Mouse (Mus musculus) skeletal muscle tissue, adult 2 months (tissue): ENCODE data around the gene 9330161L09Rik.

Experiments
- DNase-seq: peaks from one replicate; pipeline ENCODE4 v3.0.0-alpha.2; 2012; ENCODE audit warnings: low read depth, low spot score

Gene 9330161L09Rik

GRCm38 (mm10) chr12:103389348-103389727, 18.3 kb downstream of the 9330161L09Rik start:
- DNase-seq, result no peak

- DNase-seq, result peak; percentile 95
Observed at GRCm38 (mm10) chr12:103388505-103389347, 18.9 kb downstream of the 9330161L09Rik start, which contains the start of gene Otub2. Gene Otub2, plus strand, starts transcription at chr12:103388682.

GRCm38 (mm10) chr12:103380226-103380625, 27.4 kb downstream of the 9330161L09Rik start:
- no peak for DNase-seq

GRCm38 (mm10) chr12:103376774-103377173, 30.8 kb downstream of the 9330161L09Rik start:
- DNase-seq, result no peak

- DNase-seq, result no peak
Observed at GRCm38 (mm10) chr12:103376124-103376523, 31.5 kb downstream of the 9330161L09Rik start.

GRCm38 (mm10) chr12:103373530-103374236, 33.9 kb downstream of the 9330161L09Rik start:
- DNase-seq, result no peak

GRCm38 (mm10) chr12:103371711-103372110, 35.9 kb downstream of the 9330161L09Rik start:
- no peak for DNase-seq

GRCm38 (mm10) chr12:103370861-103371260, 36.8 kb downstream of the 9330161L09Rik start:
- DNase-seq, result no peak

- DNase-seq, result no peak
Observed at GRCm38 (mm10) chr12:103368777-103369176, 38.8 kb downstream of the 9330161L09Rik start.

GRCm38 (mm10) chr12:103368326-103368669, 39.3 kb downstream of the 9330161L09Rik start:
- no peak for DNase-seq

GRCm38 (mm10) chr12:103367620-103368325, 39.8 kb downstream of the 9330161L09Rik start:
- DNase-seq, result no peak

- DNase-seq, result no peak
Observed at GRCm38 (mm10) chr12:103367171-103367570, 40.4 kb downstream of the 9330161L09Rik start.

GRCm38 (mm10) chr12:103362336-103362735, 45.3 kb downstream of the 9330161L09Rik start:
- DNase-seq, result peak; percentile 93

- peak; percentile 62 for DNase-seq
Observed at GRCm38 (mm10) chr12:103361539-103362307, 45.9 kb downstream of the 9330161L09Rik start.

GRCm38 (mm10) chr12:103360812-103361211, 46.8 kb downstream of the 9330161L09Rik start:
- peak; percentile 67 for DNase-seq

- peak; percentile 94 for DNase-seq
Observed at GRCm38 (mm10) chr12:103358951-103359801, 48.4 kb downstream of the 9330161L09Rik start.

- DNase-seq, result peak; percentile 85
Observed at GRCm38 (mm10) chr12:103358216-103358615, 49.4 kb downstream of the 9330161L09Rik start.
